Mouse (Mus musculus): ENCODE measurements around the gene Stk4. TPM values are rescaled to one million over a fixed set of nuclear protein-coding genes. Genes with fewer than 3 reads are reported as not detected.

The Stk4 gene
- polyA plus RNA-seq, 1 experiment from 2014 or later = 14.0 TPM

DNA sequence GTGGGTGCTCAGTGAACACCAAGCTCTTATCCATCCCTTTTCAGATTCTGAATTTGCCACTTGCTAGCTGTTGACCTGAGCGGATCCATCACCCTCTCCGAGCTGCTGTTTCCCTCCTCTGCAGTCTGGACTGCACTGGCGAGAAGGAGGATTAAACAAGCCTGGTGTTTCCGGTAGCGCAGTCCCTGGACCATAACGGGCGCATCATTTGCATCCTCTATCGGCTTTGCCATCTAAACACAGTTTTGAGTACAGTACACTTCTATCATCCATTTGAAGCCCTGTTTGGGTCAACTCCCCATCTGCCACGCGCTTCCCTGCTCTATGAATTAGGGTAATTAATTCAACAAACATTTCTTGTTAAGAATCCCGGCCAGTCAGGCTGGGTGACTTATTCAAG lies 100.2 kb downstream of the Stk4 start:
- Histone ChIP-seq H3K27me3 (ENCODE audit: control insufficient read depth, insufficient read depth, low read depth, low read length) (peaks cover 61% of the 10 kb centered on the region), H3K27ac (ENCODE audit: low read length) (no peak overlapping the region), H3K9me3 (replicated peaks; ENCODE audit: control insufficient read depth, low read length) (no peaks in the 10 kb centered on the region), H3K4me3 (ENCODE audit: low read depth, low read length) (no peak overlapping the region), H3K4me2 (ENCODE audit: low read depth, low read length) (no peak overlapping the region), H3K36me3 (ENCODE audit: control insufficient read depth, insufficient read depth) (no peaks in the 10 kb centered on the region), H3K4me1 (ENCODE audit: control insufficient read depth, low read depth, low read length) (no peaks in the 10 kb centered on the region; the same call in 1 of the 2 replicates), H3K9ac (ENCODE audit: low read depth, low read length) (no peak overlapping the region)
- ATAC-seq (ENCODE audit: low read depth) = no peak
- WGBS (ENCODE audit: insufficient replicate concordance) = 6% methylated on average over 11 of the region's 11 CpGs

DNA sequence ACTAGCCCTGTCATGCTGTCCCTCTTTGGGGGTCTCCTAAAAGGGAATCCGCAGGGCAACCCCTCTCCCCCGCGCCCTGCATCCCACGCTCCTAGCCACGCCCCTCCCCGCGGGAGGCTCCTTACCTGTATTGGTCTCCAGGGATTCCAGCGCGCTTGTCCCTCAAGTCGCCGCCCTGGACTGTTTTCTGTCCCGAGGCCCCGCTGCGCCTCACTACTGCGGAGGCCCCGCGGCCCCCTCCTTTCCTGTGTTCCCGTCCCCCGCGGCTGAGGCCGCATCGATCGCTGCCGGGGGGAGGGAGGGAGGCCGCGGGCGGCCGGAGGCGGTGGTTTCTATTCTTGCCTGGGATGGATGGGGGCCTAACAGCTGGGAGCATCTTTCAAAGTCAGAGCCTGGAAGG lies 100.8 kb downstream of the Stk4 start, which contains the start of gene Kcns1:
TSS of gene Kcns1 (minus strand) at position 212 of the 400 bp plus-strand sequence.
- H3K27me3 ChIP-seq (ENCODE audit: control insufficient read depth, insufficient read depth, low read depth, low read length) = peaks cover 59% of the 10 kb centered on the region
- H3K4me1 ChIP-seq (ENCODE audit: control insufficient read depth, low read depth, low read length) = no peaks in the 10 kb centered on the region; the same call in 1 of the 2 replicates
- H3K9me3 ChIP-seq (replicated peaks; ENCODE audit: control insufficient read depth, low read length) = no peaks in the 10 kb centered on the region
- H3K9ac ChIP-seq (ENCODE audit: low read depth, low read length) = no peak within 1 kb of the TSS
- no peak within 1 kb of the TSS for H3K4me2 ChIP-seq (ENCODE audit: low read depth, low read length)
- no peak for ATAC-seq (ENCODE audit: low read depth)
- H3K36me3 ChIP-seq (ENCODE audit: control insufficient read depth, insufficient read depth) = no peaks in the 10 kb centered on the region
- WGBS (ENCODE audit: insufficient replicate concordance) = under 1% methylated on average over 29 of the region's 29 CpGs
- peak within 1 kb of the TSS; percentile 31; the same call in 1 of the 2 replicates for H3K4me3 ChIP-seq (ENCODE audit: low read depth, low read length)
- no peak within 1 kb of the TSS for H3K27ac ChIP-seq (ENCODE audit: low read length)

DNA sequence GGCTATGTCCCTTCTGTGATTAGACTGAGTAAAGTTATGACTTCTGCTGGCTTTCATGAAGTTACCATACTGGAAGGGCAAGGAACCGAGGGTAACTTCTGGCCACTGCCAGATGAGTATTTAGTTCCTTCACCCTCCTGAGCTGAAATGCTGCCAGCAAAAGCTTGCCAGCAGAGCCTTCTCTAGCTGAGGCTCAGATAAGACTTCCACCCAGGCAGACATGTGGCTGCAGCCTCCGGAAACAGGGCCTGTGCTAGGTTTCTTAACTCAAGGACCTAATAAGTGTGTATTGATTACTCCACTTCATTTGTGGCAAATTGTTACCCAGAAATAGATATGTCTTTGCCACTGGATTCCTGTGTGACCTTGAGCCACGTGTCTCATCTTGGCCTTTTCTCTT lies 103.3 kb downstream of the Stk4 start:
- 26% methylated on average over 3 of the region's 3 CpGs for WGBS (ENCODE audit: insufficient replicate concordance)
- Histone ChIP-seq H3K4me1 (ENCODE audit: control insufficient read depth, low read depth, low read length) (no peaks in the 10 kb centered on the region; the same call in 1 of the 2 replicates), H3K9ac (ENCODE audit: low read depth, low read length) (no peak overlapping the region), H3K27me3 (ENCODE audit: control insufficient read depth, insufficient read depth, low read depth, low read length) (peaks cover 36% of the 10 kb centered on the region), H3K36me3 (ENCODE audit: control insufficient read depth, insufficient read depth) (no peaks in the 10 kb centered on the region), H3K4me3 (ENCODE audit: low read depth, low read length) (no peak overlapping the region), H3K9me3 (replicated peaks; ENCODE audit: control insufficient read depth, low read length) (no peaks in the 10 kb centered on the region), H3K4me2 (ENCODE audit: low read depth, low read length) (no peak overlapping the region), H3K27ac (ENCODE audit: low read length) (no peak overlapping the region)
- no peak for ATAC-seq (ENCODE audit: low read depth)

DNA sequence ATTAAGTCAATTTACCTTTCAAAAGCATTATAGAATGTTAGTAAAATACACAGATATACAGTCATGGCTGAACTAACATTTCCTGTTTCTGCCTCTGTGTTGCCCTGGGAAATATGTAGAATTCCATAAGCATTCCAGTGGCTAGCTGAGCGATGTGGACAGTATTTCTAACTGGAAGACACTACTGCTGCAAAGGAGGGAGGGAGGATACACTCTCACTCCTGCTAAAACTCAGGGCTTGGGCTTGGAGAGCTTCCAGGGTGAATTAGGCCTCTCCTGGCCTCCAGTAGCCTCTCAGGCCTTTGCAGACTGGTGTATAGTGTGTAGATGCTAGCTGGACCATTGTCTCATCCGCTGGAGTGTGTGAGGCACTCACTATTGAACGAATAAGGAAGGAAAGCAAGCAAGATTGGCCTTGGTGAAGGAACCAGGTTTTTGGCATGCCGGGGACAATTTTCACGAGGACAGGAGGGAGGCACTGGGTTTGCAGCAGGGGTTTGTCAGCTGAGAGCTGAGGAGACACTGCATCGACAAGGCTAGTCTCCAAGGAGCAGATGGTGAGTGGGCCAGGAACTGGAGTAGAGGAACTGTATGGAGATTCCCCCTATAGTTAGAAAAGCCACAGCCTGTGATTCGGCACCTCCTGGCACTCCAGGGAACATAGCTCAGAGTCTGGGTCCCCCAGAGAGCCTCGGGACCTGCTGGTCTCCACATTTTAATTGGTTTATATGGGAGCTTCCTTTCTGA lies 104.7 kb downstream of the Stk4 start:
- Histone ChIP-seq H3K27ac (ENCODE audit: low read length) (no peak overlapping the region), H3K4me3 (ENCODE audit: low read depth, low read length) (no peak overlapping the region), H3K9ac (ENCODE audit: low read depth, low read length) (no peak overlapping the region), H3K27me3 (ENCODE audit: control insufficient read depth, insufficient read depth, low read depth, low read length) (peaks cover 21% of the 10 kb centered on the region), H3K36me3 (ENCODE audit: control insufficient read depth, insufficient read depth) (no peaks in the 10 kb centered on the region), H3K9me3 (replicated peaks; ENCODE audit: control insufficient read depth, low read length) (no peaks in the 10 kb centered on the region), H3K4me2 (ENCODE audit: low read depth, low read length) (no peak overlapping the region), H3K4me1 (ENCODE audit: control insufficient read depth, low read depth, low read length) (no peaks in the 10 kb centered on the region; the same call in 1 of the 2 replicates)
- no peak for ATAC-seq (ENCODE audit: low read depth)
- 46% methylated on average over 8 of the region's 8 CpGs for WGBS (ENCODE audit: insufficient replicate concordance)

DNA sequence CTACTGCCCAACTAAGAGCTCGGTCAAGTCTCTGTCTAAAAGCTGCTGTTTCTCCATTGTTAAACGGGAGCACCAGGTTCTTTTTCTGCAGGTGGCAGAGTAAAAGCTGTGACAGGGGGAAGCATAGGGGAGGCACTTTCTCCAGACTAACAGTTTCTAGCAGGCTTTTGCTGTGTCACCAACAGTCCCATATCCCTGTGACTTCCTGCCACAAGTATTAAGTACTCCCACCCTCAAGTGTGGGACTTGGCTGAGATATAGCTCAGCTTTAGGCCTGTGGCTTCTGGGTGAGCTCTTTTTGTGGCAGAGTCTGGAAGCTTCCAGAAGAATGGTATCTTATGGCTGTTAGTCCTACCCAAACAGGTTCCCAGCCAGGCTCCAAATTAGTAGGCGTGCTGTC lies 105.7 kb downstream of the Stk4 start:
- Histone ChIP-seq H3K27ac (ENCODE audit: low read length) (no peak overlapping the region), H3K27me3 (ENCODE audit: control insufficient read depth, insufficient read depth, low read depth, low read length) (peaks cover 11% of the 10 kb centered on the region), H3K9me3 (replicated peaks; ENCODE audit: control insufficient read depth, low read length) (no peaks in the 10 kb centered on the region), H3K36me3 (ENCODE audit: control insufficient read depth, insufficient read depth) (no peaks in the 10 kb centered on the region), H3K4me1 (ENCODE audit: control insufficient read depth, low read depth, low read length) (no peaks in the 10 kb centered on the region; the same call in 1 of the 2 replicates), H3K4me3 (ENCODE audit: low read depth, low read length) (no peak overlapping the region), H3K4me2 (ENCODE audit: low read depth, low read length) (no peak overlapping the region), H3K9ac (ENCODE audit: low read depth, low read length) (no peak overlapping the region)
- ATAC-seq (ENCODE audit: low read depth) = no peak
- WGBS (ENCODE audit: insufficient replicate concordance) = 44% methylated on average over 3 of the region's 3 CpGs

DNA sequence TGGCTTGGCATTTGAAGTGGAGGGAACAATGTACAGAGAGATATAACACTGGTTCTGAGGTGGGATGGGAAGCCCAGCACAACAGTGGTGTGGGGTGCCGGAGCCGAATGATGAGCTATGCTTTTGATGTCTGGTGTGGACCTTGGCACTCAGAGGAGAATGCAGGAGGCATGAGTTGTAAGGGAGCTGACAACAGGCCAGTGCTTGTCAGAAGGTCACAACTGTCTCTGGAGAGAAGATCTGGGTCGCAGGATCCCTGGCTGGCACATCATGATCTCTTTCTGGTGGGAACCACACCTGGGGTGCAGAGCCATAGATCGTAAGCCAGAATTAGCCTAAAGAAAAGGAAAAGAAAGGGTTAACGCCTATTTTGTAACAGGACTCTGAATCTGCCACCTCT lies 107.7 kb downstream of the Stk4 start:
- ATAC-seq (ENCODE audit: low read depth) = no peak
- H3K4me3 ChIP-seq (ENCODE audit: low read depth, low read length) = no peak overlapping the region
- H3K4me1 ChIP-seq (ENCODE audit: control insufficient read depth, low read depth, low read length) = no peaks in the 10 kb centered on the region
- 69% methylated on average over 5 of the region's 5 CpGs for WGBS (ENCODE audit: insufficient replicate concordance)
- no peaks in the 10 kb centered on the region for H3K36me3 ChIP-seq (ENCODE audit: control insufficient read depth, insufficient read depth)
- H3K27me3 ChIP-seq (ENCODE audit: control insufficient read depth, insufficient read depth, low read depth, low read length) = no peaks in the 10 kb centered on the region
- no peak overlapping the region for H3K9ac ChIP-seq (ENCODE audit: low read depth, low read length)
- H3K27ac ChIP-seq (ENCODE audit: low read length) = no peak overlapping the region
- no peak overlapping the region for H3K4me2 ChIP-seq (ENCODE audit: low read depth, low read length)
- H3K9me3 ChIP-seq (replicated peaks; ENCODE audit: control insufficient read depth, low read length) = no peaks in the 10 kb centered on the region

DNA sequence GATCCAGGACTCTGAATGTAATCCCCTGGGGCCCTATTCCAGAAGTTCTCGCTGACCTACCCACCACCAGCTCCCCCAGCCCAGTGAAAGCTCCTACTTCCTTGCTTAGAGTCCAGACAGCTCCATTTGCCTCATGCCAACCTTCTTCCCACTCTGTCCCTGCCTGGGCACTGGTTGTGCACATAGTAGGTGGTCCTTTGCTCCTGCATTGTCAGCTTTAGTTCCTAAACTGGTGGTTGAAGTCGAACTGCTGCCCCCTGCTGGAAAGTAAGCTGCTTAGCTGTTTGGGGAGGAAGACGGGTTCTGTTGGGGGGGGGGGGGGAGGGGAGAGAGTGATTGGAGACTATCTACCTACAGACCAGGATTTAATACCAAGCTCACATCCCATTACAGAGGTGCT lies 110.0 kb downstream of the Stk4 start:
- ATAC-seq (ENCODE audit: low read depth) = no peak
- no peaks in the 10 kb centered on the region for H3K4me1 ChIP-seq (ENCODE audit: control insufficient read depth, low read depth, low read length)
- H3K36me3 ChIP-seq (ENCODE audit: control insufficient read depth, insufficient read depth) = no peaks in the 10 kb centered on the region
- no peaks in the 10 kb centered on the region for H3K9me3 ChIP-seq (replicated peaks; ENCODE audit: control insufficient read depth, low read length)
- H3K4me2 ChIP-seq (ENCODE audit: low read depth, low read length) = no peak overlapping the region
- no peak overlapping the region for H3K9ac ChIP-seq (ENCODE audit: low read depth, low read length)
- no peak overlapping the region for H3K27ac ChIP-seq (ENCODE audit: low read length)
- no peak overlapping the region for H3K4me3 ChIP-seq (ENCODE audit: low read depth, low read length)
- WGBS (ENCODE audit: insufficient replicate concordance) = 29% methylated on average over 3 of the region's 3 CpGs
- no peaks in the 10 kb centered on the region for H3K27me3 ChIP-seq (ENCODE audit: control insufficient read depth, insufficient read depth, low read depth, low read length)

DNA sequence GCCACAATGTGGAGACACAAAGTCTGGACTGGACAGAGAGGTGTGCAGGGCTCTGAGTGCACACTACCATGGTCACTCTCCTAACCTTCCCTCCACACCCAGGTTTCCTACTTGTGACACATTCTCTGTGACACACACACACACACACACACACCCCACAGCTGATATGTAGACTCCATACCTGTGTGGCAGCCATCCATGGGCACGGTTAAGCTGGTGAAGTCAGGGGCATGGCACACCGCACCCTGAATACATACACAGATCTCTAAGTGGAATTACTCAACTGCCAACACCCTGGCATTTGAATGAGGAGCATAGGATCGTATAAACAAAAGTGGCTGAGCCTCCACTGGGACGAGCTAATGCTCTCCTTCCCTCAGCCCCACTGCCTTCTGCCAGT lies 110.6 kb downstream of the Stk4 start:
- H3K4me3 ChIP-seq (ENCODE audit: low read depth, low read length) = no peak overlapping the region
- no peaks in the 10 kb centered on the region for H3K4me1 ChIP-seq (ENCODE audit: control insufficient read depth, low read depth, low read length)
- H3K36me3 ChIP-seq (ENCODE audit: control insufficient read depth, insufficient read depth) = no peaks in the 10 kb centered on the region
- WGBS (ENCODE audit: insufficient replicate concordance) = 70% methylated on average over 4 of the region's 4 CpGs
- no peak overlapping the region for H3K27ac ChIP-seq (ENCODE audit: low read length)
- no peaks in the 10 kb centered on the region for H3K9me3 ChIP-seq (replicated peaks; ENCODE audit: control insufficient read depth, low read length)
- H3K27me3 ChIP-seq (ENCODE audit: control insufficient read depth, insufficient read depth, low read depth, low read length) = no peaks in the 10 kb centered on the region
- no peak overlapping the region for H3K9ac ChIP-seq (ENCODE audit: low read depth, low read length)
- no peak overlapping the region for H3K4me2 ChIP-seq (ENCODE audit: low read depth, low read length)
- ATAC-seq (ENCODE audit: low read depth) = no peak

DNA sequence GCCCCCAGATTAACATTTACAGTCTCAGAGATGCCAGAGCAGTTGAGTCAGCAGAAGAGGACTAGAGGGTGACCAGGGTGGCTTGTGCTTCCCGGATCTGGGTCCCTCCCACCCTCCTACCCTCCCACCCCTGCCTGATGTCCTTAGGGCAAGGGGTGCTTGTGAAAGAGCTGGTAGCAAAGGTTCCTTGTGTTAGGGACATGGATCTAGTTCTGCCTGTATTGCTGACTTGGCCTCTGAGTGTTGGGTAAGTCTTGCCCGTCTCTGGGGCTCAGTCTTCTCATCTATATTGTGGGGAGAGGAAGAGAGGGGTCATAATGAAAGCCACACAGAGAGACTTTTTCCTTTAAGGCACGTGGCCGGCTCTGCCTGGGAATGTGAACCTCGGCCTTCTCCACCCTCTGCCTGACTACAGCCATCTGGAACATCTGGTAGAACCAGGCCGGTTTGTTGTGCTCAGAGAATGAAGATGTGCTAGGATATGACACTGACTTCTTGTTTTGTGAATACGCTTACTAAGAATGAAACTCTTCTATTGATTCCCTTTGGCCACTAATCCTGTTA lies 112.7 kb downstream of the Stk4 start, which contains the start of gene Wfdc5:
TSS of gene Wfdc5 (minus strand) at position 51 of the 564 bp plus-strand sequence.
- Histone ChIP-seq H3K9ac (ENCODE audit: low read depth, low read length) (no peak within 1 kb of the TSS), H3K27me3 (ENCODE audit: control insufficient read depth, insufficient read depth, low read depth, low read length) (no peaks in the 10 kb centered on the region), H3K4me1 (ENCODE audit: control insufficient read depth, low read depth, low read length) (no peaks in the 10 kb centered on the region), H3K4me2 (ENCODE audit: low read depth, low read length) (no peak within 1 kb of the TSS), H3K9me3 (replicated peaks; ENCODE audit: control insufficient read depth, low read length) (no peaks in the 10 kb centered on the region), H3K36me3 (ENCODE audit: control insufficient read depth, insufficient read depth) (no peaks in the 10 kb centered on the region), H3K4me3 (ENCODE audit: low read depth, low read length) (no peak within 1 kb of the TSS), H3K27ac (ENCODE audit: low read length) (no peak within 1 kb of the TSS)
- ATAC-seq (ENCODE audit: low read depth) = no peak
- WGBS (ENCODE audit: insufficient replicate concordance) = 62% methylated on average over 7 of the region's 7 CpGs

All from liver, embryonic 16.5 days (tissue).